Mouse (Mus musculus): ENCODE results near the gene Dpf2.
A peak's percentile ranks its signal among the peaks of the same experiment; 100 is the strongest.
"Not testable (repeated sequence)": the region's sequence is repeated elsewhere in the genome, so short reads cannot be mapped to it uniquely, and the experiment has no call there.

Gene Dpf2

GRCm38 (mm10) chr19:5892262-5892661 lies 20.5 kb downstream of the Dpf2 start:
- DNase-seq: no peak

GRCm38 (mm10) chr19:5891521-5892258 lies 21.1 kb downstream of the Dpf2 start:
- DNase-seq: no peak

- DNase-seq: no peak
Measured at GRCm38 (mm10) chr19:5889211-5889610, 23.6 kb downstream of the Dpf2 start.

GRCm38 (mm10) chr19:5887234-5887815 lies 25.5 kb downstream of the Dpf2 start:
- no peak for DNase-seq

- DNase-seq: no peak
Measured at GRCm38 (mm10) chr19:5885838-5886237, 27.0 kb downstream of the Dpf2 start.

GRCm38 (mm10) chr19:5883935-5884334 lies 28.9 kb downstream of the Dpf2 start:
- no peak for DNase-seq

GRCm38 (mm10) chr19:5882079-5882478 lies 30.7 kb downstream of the Dpf2 start:
- DNase-seq: not testable (repeated sequence)

GRCm38 (mm10) chr19:5881155-5881554 lies 31.7 kb downstream of the Dpf2 start:
- peak; percentile 73 for DNase-seq

- DNase-seq: no peak
Measured at GRCm38 (mm10) chr19:5879735-5880134, 33.1 kb downstream of the Dpf2 start.

GRCm38 (mm10) chr19:5878916-5879315 lies 33.9 kb downstream of the Dpf2 start:
- no peak for DNase-seq

- peak; percentile 94 for DNase-seq
Measured at GRCm38 (mm10) chr19:5878362-5878722, 34.5 kb downstream of the Dpf2 start.

GRCm38 (mm10) chr19:5877618-5878361 lies 35.0 kb downstream of the Dpf2 start, which contains the start of gene Slc25a45:
Gene Slc25a45, plus strand, starts transcription at chr19:5877808.
- DNase-seq: peak; percentile 48

- peak; percentile 95 for DNase-seq
Measured at GRCm38 (mm10) chr19:5874969-5875480, 37.8 kb downstream of the Dpf2 start, which contains the start of gene Frmd8. Gene Frmd8, minus strand, starts transcription at chr19:5875274.

- DNase-seq: no peak
Measured at GRCm38 (mm10) chr19:5874391-5874968, 38.3 kb downstream of the Dpf2 start.

GRCm38 (mm10) chr19:5872931-5873556 lies 39.8 kb downstream of the Dpf2 start:
- DNase-seq: no peak

GRCm38 (mm10) chr19:5872528-5872927 lies 40.3 kb downstream of the Dpf2 start:
- DNase-seq: no peak

- no peak for DNase-seq
Measured at GRCm38 (mm10) chr19:5871683-5872082, 41.1 kb downstream of the Dpf2 start.

GRCm38 (mm10) chr19:5871273-5871672 lies 41.5 kb downstream of the Dpf2 start:
- DNase-seq: no peak

GRCm38 (mm10) chr19:5868096-5868495 lies 44.7 kb downstream of the Dpf2 start:
- no peak for DNase-seq

GRCm38 (mm10) chr19:5864710-5865398 lies 48.0 kb downstream of the Dpf2 start:
- no peak for DNase-seq

GRCm38 (mm10) chr19:5863776-5864175 lies 49.0 kb downstream of the Dpf2 start:
- no peak for DNase-seq

All from kidney, adult 11 months (tissue).